Mouse (Mus musculus): Measurements from ENCODE around the gene St6gal1.

Gene St6gal1

DNA sequence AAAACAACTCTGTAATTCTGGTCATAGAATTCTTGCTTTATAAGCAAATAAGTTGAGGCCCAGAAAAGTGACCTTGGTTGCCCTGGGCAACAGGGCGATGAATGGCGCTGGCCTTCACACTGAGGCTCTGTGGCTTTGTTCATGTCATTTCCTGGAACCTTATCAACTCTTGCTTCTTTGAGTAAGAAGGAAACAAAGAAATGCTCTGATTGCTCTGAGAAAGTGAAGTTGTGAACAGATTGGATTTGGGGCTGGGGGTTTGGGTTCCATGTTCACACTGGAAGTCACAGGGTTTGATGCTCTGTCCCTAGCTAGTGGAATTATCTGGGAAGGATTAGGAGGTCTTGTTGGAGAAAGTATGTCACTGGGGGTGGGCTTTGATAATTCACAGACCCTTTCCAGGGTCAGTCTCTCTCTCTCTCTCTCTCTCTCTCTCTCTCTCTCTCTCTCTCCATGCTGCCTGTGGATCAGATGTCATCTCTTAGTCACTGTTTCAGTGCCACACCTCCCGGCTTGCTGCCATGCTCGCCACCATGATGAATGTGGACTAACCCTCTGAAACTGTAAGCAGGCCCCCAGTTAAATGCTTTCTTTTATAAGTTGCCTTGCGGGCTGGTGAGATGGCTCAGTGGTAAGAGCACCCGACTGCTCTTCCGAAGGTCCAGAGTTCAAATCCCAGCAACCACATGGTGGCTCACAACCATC lies 50.2 kb downstream of the St6gal1 start:
- no peak for DNase-seq (ENCODE audit: low spot score)

DNA sequence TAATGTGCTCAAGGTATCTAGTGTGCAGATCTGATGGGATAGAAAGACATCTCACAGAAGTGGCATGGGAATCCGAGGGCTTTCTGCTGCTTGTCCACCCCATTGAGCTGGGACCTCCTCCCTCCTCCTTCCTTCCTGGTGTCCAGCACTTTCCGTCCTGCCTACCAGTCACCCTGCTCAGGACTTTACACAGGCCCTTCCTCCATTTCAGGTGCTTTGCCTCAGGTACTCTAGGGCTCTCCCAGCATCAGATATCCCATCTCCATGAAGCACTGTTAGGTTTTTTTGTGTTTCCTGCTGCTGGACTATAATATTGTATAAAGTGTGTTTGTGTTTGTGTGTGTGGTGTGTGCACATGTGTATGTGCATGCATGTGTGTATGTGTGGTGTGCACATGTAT lies 51.1 kb downstream of the St6gal1 start:
- no peak for DNase-seq (ENCODE audit: low spot score)

- no peak for DNase-seq (ENCODE audit: low spot score)
These were observed 55.6 kb downstream of the St6gal1 start for GRCm38 (mm10) chr16:23279879-23280741.

DNA sequence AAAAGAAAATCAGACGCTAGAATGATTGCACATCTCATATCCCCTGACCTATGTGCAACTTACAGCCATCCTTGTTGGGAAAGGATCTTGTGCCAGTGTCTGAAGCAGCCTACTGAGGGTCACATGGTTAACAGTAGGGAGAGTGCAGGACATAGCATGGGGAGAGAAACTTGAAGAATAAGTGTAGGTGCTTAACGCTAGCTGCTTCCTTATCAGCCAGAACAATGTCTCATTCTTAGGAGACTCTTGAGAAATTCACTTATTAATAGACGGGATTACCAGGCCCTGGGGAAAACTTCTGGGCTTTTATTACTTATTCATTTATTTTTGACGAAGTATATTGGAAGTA lies 56.2 kb downstream of the St6gal1 start:
- DNase-seq (ENCODE audit: low spot score): no peak

DNA sequence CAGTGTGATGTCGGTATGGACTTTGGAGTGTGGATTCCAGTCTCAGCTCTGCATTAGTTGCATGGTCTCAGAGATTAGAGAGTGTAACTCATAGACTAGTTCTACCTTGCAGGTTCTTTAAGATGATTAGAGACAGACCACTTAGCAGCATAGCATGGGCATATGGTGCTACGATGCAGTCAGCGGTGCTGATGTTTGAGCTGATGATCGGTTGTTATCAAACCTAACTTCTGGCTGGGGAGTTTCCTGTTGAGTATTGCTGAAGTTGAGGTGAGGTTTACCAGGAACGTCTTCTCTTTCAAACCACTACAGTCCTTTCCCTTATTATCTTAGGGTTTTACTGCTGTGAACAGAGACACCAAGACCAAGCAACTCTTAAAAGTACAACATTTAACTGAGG lies 57.7 kb downstream of the St6gal1 start:
- DNase-seq (ENCODE audit: low spot score): no peak

DNA sequence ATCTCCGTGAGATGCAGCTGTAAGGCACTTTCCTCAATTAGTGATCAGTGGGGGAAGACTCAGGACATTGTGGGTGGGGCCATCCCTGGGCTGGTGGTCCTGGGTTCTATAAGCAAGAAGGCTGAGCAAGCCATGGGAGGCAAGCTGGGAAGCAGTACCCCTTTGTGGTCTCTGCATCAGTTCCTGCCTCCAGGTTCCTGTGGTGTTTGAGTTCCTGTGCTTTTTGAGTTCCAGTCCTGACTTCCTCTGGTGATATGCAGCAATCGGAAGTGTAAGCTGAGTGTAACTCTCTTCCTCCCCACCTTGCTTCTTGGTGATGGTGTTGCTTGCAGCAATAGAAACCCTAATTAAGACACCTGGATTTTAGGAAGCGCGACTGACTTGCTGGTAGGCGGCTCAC lies 58.4 kb downstream of the St6gal1 start:
- DNase-seq (ENCODE audit: low spot score): no peak

DNA sequence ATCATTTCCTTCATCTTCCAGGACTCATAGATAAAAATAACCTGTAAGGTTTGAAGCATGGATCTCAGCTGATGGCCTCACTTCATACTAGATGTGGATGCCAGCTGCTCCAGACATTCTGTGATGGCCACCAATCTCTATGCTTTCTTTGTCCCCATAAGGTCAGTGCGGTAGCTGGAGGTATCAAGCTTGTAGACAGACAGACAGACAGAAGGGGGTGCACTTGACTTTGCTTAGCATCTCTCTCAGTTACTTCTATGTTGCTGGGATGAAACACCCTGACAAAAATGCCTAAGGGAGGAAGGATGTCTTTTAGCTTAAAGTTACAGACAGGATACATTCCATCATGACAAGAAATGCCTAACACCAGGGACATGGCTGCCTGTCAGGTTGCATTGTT lies 59.1 kb downstream of the St6gal1 start:
- no peak for DNase-seq (ENCODE audit: low spot score)

- DNase-seq (ENCODE audit: low spot score): no peak
These were observed 60.2 kb downstream of the St6gal1 start for GRCm38 (mm10) chr16:23284470-23285394.

GRCm38 (mm10) chr16:23286380-23287097 lies 62.0 kb downstream of the St6gal1 start:
- DNase-seq (ENCODE audit: low spot score): no peak

GRCm38 (mm10) chr16:23287312-23288040 lies 62.9 kb downstream of the St6gal1 start:
- DNase-seq (ENCODE audit: low spot score): no peak

DNA sequence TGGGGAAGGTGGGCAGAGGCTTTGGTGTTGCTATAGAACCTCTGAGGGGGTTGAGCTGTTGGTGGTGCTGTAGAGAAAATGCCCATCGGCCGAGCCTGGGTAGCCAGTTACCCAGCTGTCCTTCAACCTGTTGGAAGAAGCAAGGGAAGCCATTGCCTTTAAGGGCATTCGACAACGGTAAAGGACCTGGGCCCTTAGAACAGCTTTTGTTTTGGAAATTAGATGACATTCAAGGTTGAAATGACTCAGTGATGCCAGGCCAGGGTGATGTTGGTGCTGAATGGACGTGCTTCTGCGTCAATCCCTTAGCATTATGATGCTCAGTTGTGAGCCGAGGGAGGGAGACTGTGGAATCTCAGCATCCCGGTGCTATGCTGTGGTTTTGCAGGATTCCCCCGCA lies 63.6 kb downstream of the St6gal1 start:
- DNase-seq (ENCODE audit: low spot score): no peak

DNA sequence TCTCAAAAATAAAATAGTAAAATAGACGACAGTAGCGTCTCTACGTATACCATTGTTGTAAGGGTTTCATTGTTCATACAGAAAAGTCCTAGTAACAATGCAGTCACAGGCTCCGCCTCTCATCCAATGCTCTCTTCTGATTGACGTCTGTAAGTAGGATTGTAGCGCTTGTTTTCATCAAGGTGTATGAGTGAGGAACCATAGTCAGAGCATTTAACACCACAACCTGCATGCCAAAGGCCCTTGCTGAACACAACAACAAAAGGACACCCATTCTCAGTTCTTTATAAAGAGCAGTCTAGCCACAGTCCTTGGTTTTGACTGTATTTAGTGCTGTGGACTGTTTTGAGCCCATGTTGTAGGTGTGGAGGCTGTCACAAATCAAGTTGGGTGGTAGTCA lies 64.9 kb downstream of the St6gal1 start:
- no peak for DNase-seq (ENCODE audit: low spot score)

DNA sequence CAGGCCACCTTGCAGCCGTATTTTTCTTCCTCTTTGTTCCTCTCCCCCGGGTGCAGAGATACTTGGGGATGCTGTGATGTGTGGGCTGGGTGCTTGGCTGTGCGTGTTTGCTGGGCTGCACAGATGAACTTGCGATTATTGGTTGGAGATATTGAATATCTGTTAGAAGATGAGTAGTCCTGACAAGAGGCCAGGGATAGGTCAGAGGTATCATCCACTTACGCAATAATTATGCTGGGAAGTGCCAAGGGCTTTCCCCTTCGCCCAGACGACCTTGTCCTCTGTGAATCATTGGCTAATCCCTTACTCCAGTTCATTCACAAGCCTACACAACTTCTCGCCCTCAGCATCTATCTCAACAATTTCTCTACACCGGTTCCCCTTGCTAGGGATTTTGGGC lies 65.6 kb downstream of the St6gal1 start:
- no peak for DNase-seq (ENCODE audit: low spot score)

DNA sequence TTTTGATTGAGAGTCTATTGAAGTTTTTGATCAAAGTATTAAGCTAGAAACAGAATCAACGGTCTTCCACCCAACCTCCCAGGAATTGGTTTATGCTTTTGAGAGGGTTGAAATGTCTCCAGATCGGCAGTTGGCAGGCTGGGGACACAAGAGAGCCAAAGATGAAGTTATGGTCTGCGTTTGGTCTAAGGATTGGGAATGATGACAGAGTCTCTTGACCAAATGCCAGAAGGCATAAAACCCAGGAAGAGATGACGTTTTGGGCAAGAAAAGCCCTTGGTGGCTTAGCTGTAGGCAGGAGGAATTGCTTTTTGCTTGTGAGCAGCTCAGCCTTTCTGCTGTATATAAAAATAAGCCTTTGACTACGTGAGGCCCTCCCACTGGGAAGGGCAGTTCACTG lies 67.0 kb downstream of the St6gal1 start:
- DNase-seq (ENCODE audit: low spot score): no peak

DNA sequence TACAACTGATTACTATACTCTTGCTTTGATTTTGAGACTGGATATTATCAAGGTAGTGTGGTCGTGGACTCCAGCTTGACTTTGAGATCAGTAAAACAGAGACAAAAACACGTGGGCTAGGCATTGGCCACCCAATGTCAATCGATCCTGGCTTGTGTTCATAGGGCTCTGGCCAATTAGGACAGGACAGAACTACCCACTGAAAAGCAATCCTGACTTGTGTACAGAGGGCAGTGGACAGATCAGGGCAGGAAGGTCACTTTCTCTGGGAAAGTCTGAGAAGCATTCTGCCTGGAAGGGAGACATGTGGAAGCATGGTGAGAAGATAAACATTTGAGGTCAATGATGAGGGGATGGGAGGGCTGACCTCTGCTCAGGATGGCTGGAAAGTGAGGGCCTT lies 69.7 kb downstream of the St6gal1 start:
- peak; percentile 47 for DNase-seq (ENCODE audit: low spot score)

DNA sequence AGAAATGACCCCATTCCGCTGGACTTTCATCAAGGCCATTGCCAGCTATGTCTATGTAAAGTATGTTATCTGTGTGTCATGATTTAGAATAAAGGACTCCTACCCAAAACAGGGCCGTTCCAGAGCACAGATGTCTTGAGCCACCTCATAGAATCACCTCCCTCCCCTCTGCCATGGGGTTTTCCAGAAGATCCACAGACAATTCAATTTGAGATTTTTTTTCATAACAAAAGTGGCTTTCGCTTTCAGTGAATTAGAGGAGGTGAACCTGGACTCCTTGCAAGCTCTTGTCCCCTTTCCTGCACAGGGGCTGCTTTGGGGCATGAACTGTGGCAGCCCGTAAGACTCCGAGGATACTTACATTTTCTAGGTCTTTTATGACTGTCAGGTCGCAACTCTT lies 70.2 kb downstream of the St6gal1 start:
- DNase-seq (ENCODE audit: low spot score): no peak

DNA sequence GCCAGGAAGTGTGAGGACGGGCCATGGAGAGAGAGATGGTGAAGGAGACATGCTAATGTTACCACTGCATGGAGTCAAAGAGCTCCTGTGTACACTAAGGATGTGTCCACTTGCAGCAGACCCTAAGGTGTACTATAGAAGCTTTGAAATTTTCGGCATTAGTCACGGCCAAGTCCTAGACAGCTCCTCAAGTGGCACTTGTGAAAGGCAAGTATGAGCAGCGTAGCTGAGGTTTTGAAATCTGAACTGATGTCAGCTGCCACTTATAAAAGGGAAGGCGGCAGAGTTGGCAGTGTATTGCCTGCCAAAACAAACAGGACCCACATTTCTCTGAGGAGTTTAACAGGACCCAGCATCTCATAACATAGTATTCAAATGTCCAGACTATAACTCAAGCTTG lies 71.2 kb downstream of the St6gal1 start:
- DNase-seq (ENCODE audit: low spot score): no peak

GRCm38 (mm10) chr16:23296721-23297120 lies 72.2 kb downstream of the St6gal1 start:
- no peak for DNase-seq (ENCODE audit: low spot score)

DNA sequence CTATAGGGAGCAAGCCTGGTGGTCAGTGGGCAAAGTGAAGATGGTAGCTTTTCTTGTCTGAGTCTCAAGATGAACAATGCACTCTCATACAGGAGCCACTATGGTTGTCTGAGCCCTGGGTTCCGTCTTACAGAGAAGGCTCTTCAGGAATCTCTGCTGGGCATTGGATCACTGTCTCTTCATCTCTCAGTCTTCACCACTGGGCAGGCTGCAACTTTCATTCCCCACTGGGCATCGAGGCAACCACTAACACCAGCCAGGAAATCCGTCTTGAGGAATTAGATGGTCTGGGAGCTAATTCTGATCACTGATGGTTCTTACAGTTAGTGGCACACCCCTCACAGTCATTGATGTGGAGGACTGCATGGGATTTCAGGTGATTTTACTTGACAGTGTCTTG lies 73.9 kb downstream of the St6gal1 start:
- no peak for DNase-seq (ENCODE audit: low spot score)

- no peak for DNase-seq (ENCODE audit: low spot score)
These were observed 74.4 kb downstream of the St6gal1 start for GRCm38 (mm10) chr16:23298911-23299310.

All from embryo, embryonic 10 days (tissue).